Mouse (Mus musculus) G1E (cell line): Measurements from ENCODE around the gene Ntrk3. TPM values are rescaled to one million over a fixed set of nuclear protein-coding genes. Genes with fewer than 3 reads are reported as not detected.

Source experiments
- ATAC-seq: 2 replicates; pipeline ENCODE4 v1.8.0; 2016; ENCODE audit warnings: mild to moderate bottlenecking; ENCODE audit not compliant: insufficient number of reproducible peaks, poor library complexity, low FRiP score, severe bottlenecking; ENCODE audit errors: extremely low read depth
- DNase-seq: peaks from one replicate; pipeline ENCODE4 v3.0.0; 2012; ENCODE audit warnings: low spot score
- H3K27me3 ChIP-seq: 2 replicates; pipeline ENCODE4 v1.6.1; 2012; ENCODE audit warnings: mild to moderate bottlenecking, low read length, inconsistent platforms; ENCODE audit not compliant: insufficient read depth
- H3K36me3 ChIP-seq: replicated peaks from 2 replicates; pipeline ENCODE3; 2012; ENCODE audit warnings: mild to moderate bottlenecking, inconsistent platforms
- H3K4me1 ChIP-seq: 2 replicates; pipeline ENCODE4 v1.6.1; 2012; ENCODE audit warnings: low read depth, low read length, inconsistent platforms, mixed read lengths; ENCODE audit not compliant: insufficient read depth
- H3K4me3 ChIP-seq: 2 replicates; pipeline ENCODE4 v1.5.1; 2012; ENCODE audit warnings: low read depth, mild to moderate bottlenecking, inconsistent platforms, low read length, moderate library complexity, mixed read lengths
- H3K9me3 ChIP-seq: replicated peaks from 2 replicates; pipeline ENCODE4 v1.6.1; 2012; ENCODE audit warnings: inconsistent platforms
- CTCF ChIP-seq: IDR thresholded peaks from 2 replicates; pipeline ENCODE4 v1.5.1; 2012; ENCODE audit warnings: low read depth, low read length, inconsistent platforms, mixed read lengths
- GATA1 ChIP-seq: IDR thresholded peaks from 2 replicates; pipeline ENCODE4 v1.6.1; 2012; ENCODE audit warnings: borderline replicate concordance, low read length, inconsistent platforms, mixed read lengths
- GATA2 ChIP-seq: IDR thresholded peaks from 2 replicates; pipeline ENCODE4 v1.6.1; 2012; ENCODE audit warnings: low read depth, low read length, inconsistent platforms, borderline replicate concordance
- POLR2AphosphoS5 ChIP-seq: IDR thresholded peaks from 2 replicates; pipeline ENCODE4 v1.6.1; 2012; ENCODE audit warnings: low read depth, low read length, inconsistent platforms; ENCODE audit not compliant: insufficient replicate concordance
- TAL1 ChIP-seq: conservative IDR thresholded peaks from 2 replicates; pipeline ENCODE4 v1.6.1; 2012; ENCODE audit warnings: low read depth, low read length, inconsistent platforms, mixed read lengths
- polyA plus RNA-seq: library from polyadenylated mRNA; stranded (reverse); fragments of >175 nt; gene quantifications from 2 replicates; pipeline ENCODE4 v1.2.3, GENCODE M21; 2012
- total RNA-seq, 2 experiments: library from RNA; stranded (forward) in 1 of 2; stranded (reverse) in 1 of 2; fragments of 200-1000 nt in 1 of 2; fragments of >200 nt in 1 of 2; fragmentation: Nextera tagmentation in 1 of 2; gene quantifications; 2 replicates each; pipeline ENCODE4 v1.2.3; 2014 to 2017

Gene Ntrk3
- total and polyA plus RNA-seq, 3 experiments: 0.27 TPM; not detected in 2

- TF ChIP-seq GATA2 (no peak), TAL1 (no peak), CTCF (no peak), GATA1 (no peak), POLR2AphosphoS5 (no peak)
- H3K36me3 ChIP-seq: no peaks in the 10 kb centered on the region
- no peak overlapping the region for H3K4me3 ChIP-seq
- H3K4me1 ChIP-seq: no peaks in the 10 kb centered on the region
- DNase-seq (no peak), ATAC-seq (no peak)
- no peaks in the 10 kb centered on the region for H3K27me3 ChIP-seq
- H3K9me3 ChIP-seq: peaks cover 11% of the 10 kb centered on the region
Observed at GRCm38 (mm10) chr7:78290186-78290585, 447.6 kb downstream of the Ntrk3 start.

- TF ChIP-seq CTCF (no peak), TAL1 (no peak), GATA2 (no peak), GATA1 (no peak), POLR2AphosphoS5 (no peak)
- Histone ChIP-seq H3K4me3 (no peak overlapping the region), H3K9me3 (peaks cover 7% of the 10 kb centered on the region), H3K4me1 (no peaks in the 10 kb centered on the region), H3K36me3 (no peaks in the 10 kb centered on the region), H3K27me3 (no peaks in the 10 kb centered on the region)
- DNase-seq (no peak), ATAC-seq (no peak)
Observed at GRCm38 (mm10) chr7:78286516-78287238, 451.1 kb downstream of the Ntrk3 start.

- no peaks in the 10 kb centered on the region for H3K4me1 ChIP-seq
- H3K27me3 ChIP-seq: no peaks in the 10 kb centered on the region
- DNase-seq (no peak), ATAC-seq (no peak)
- H3K4me3 ChIP-seq: no peak overlapping the region
- TF ChIP-seq GATA1 (no peak), TAL1 (no peak), POLR2AphosphoS5 (no peak), GATA2 (no peak), CTCF (no peak)
- peaks cover 13% of the 10 kb centered on the region for H3K9me3 ChIP-seq
- no peaks in the 10 kb centered on the region for H3K36me3 ChIP-seq
Observed at GRCm38 (mm10) chr7:78269506-78270250, 468.1 kb downstream of the Ntrk3 start.

GRCm38 (mm10) chr7:78267461-78268007, 470.3 kb downstream of the Ntrk3 start:
- Histone ChIP-seq H3K36me3 (no peaks in the 10 kb centered on the region), H3K9me3 (peaks cover 13% of the 10 kb centered on the region), H3K4me1 (no peaks in the 10 kb centered on the region), H3K4me3 (no peak overlapping the region), H3K27me3 (no peaks in the 10 kb centered on the region)
- no peak for TF ChIP-seq TAL1
- TF ChIP-seq GATA2: no peak
- TF ChIP-seq GATA1: no peak
- no peak for TF ChIP-seq POLR2AphosphoS5
- no peak for TF ChIP-seq CTCF
- DNase-seq (no peak), ATAC-seq (no peak)

- DNase-seq (no peak), ATAC-seq (no peak)
- H3K36me3 ChIP-seq: no peaks in the 10 kb centered on the region
- no peaks in the 10 kb centered on the region for H3K4me1 ChIP-seq
- no peaks in the 10 kb centered on the region for H3K27me3 ChIP-seq
- TF ChIP-seq GATA1: no peak
- TF ChIP-seq TAL1: no peak
- TF ChIP-seq POLR2AphosphoS5: no peak
- no peak for TF ChIP-seq CTCF
- TF ChIP-seq GATA2: no peak
- peaks cover 12% of the 10 kb centered on the region for H3K9me3 ChIP-seq
- H3K4me3 ChIP-seq: no peak overlapping the region
Observed at GRCm38 (mm10) chr7:78264432-78265002, 473.3 kb downstream of the Ntrk3 start.
